Mouse (Mus musculus) small intestine, adult 2 months (tissue): ENCODE data around the gene Clip1. TPM values are rescaled to one million over a fixed set of nuclear protein-coding genes. Genes with fewer than 3 reads are reported as not detected.

Source experiments
- H3K27ac ChIP-seq: fragments of 200-500 bp; 2 replicates; pipeline ENCODE4 v1.5.1; 2012; ENCODE audit warnings: low read depth, low read length, control low read depth, inconsistent platforms; ENCODE audit not compliant: insufficient read depth
- H3K27me3 ChIP-seq: fragments of 200-500 bp; 2 replicates; pipeline ENCODE4 v1.6.1; 2012; ENCODE audit warnings: mild to moderate bottlenecking, moderate library complexity, low read length, inconsistent platforms; ENCODE audit not compliant: control insufficient read depth, insufficient read depth
- H3K36me3 ChIP-seq: fragments of 200-500 bp; 2 replicates; pipeline ENCODE4 v1.6.1; 2012; ENCODE audit warnings: mild to moderate bottlenecking, low read length, control low read depth, inconsistent platforms; ENCODE audit not compliant: control insufficient read depth, insufficient read depth
- H3K4me1 ChIP-seq: fragments of 200-500 bp; 2 replicates; pipeline ENCODE4 v1.6.1; 2012; ENCODE audit warnings: low read length, inconsistent platforms, mixed read lengths; ENCODE audit not compliant: control insufficient read depth, insufficient read depth, insufficient read length
- H3K4me3 ChIP-seq: fragments of 200-500 bp; 2 replicates; pipeline ENCODE4 v1.5.1; 2012; ENCODE audit warnings: low read depth, mild to moderate bottlenecking, control low read depth, inconsistent platforms, low read length, moderate library complexity
- CTCF ChIP-seq: fragments of 200-500 bp; IDR thresholded peaks from 2 replicates; pipeline ENCODE4 v1.5.1; 2012; ENCODE audit warnings: low read depth, mild to moderate bottlenecking, control low read depth, inconsistent platforms, low read length, moderate library complexity, mixed read lengths; ENCODE audit not compliant: insufficient replicate concordance, insufficient read length; ENCODE audit errors: extremely low read depth
- POLR2A ChIP-seq: fragments of 200-500 bp; IDR thresholded peaks from 2 replicates; pipeline ENCODE4 v1.6.1; 2012; ENCODE audit warnings: low read depth, mild to moderate bottlenecking, control low read depth, inconsistent platforms, low read length, moderate library complexity
- WGBS: fragments of 180-500 bp; shearing (Covaris S2); methylation state at CpG from one replicate; pipeline ENCODE4 v1.1.7; 2018; 5-methylcytosine and 5-hydroxymethylcytosine counted together
- polyA plus RNA-seq: library from polyadenylated mRNA; depleted of rRNA; stranded (reverse); fragments of >200 nt; gene quantifications from 2 replicates; pipeline ENCODE4 v1.2.3, GENCODE M21; 2012

Gene Clip1
- polyA plus RNA-seq, 1 experiment = 4.4 TPM

- Histone ChIP-seq H3K36me3 (no peaks in the 10 kb centered on the region), H3K27ac (peak overlapping the region; percentile 76), H3K4me3 (no peak overlapping the region), H3K4me1 (no peaks in the 10 kb centered on the region), H3K27me3 (no peaks in the 10 kb centered on the region)
- TF ChIP-seq CTCF = no peak
- no peak for TF ChIP-seq POLR2A
- WGBS = 67% methylated on average over 3 of the region's 3 CpGs
These were observed 22.8 kb downstream of the Clip1 start for GRCm38 (mm10) chr5:123661602-123662001.

- TF ChIP-seq CTCF = no peak
- TF ChIP-seq POLR2A = no peak
- Histone ChIP-seq H3K27ac (no peak overlapping the region), H3K36me3 (peaks cover 14% of the 10 kb centered on the region), H3K4me1 (no peaks in the 10 kb centered on the region), H3K27me3 (no peaks in the 10 kb centered on the region), H3K4me3 (no peak overlapping the region)
- WGBS = 56% methylated on average over 7 of the region's 7 CpGs
These were observed 26.8 kb downstream of the Clip1 start for GRCm38 (mm10) chr5:123657651-123658050.

GRCm38 (mm10) chr5:123654937-123655336 lies 29.5 kb downstream of the Clip1 start:
- H3K4me1 ChIP-seq = peaks cover 5% of the 10 kb centered on the region; the same call in 1 of the 2 replicates
- H3K4me3 ChIP-seq = no peak overlapping the region
- TF ChIP-seq CTCF (no peak), POLR2A (no peak)
- peaks cover 14% of the 10 kb centered on the region for H3K36me3 ChIP-seq
- no peaks in the 10 kb centered on the region for H3K27me3 ChIP-seq
- no peak overlapping the region for H3K27ac ChIP-seq
- WGBS = 80% methylated on average over 5 of the region's 5 CpGs

- WGBS = 88% methylated on average over 11 of the region's 11 CpGs
- Histone ChIP-seq H3K4me1 (peaks cover 5% of the 10 kb centered on the region; the same call in 1 of the 2 replicates), H3K4me3 (no peak overlapping the region)
These were observed 31.1 kb downstream of the Clip1 start for GRCm38 (mm10) chr5:123653287-123653801.

GRCm38 (mm10) chr5:123650825-123651224 lies 33.6 kb downstream of the Clip1 start:
- WGBS = 39% methylated on average over 2 of the region's 2 CpGs

More at GRCm38 (mm10) chr5:123653287-123653801, 31.1 kb downstream of the Clip1 start:
- Histone ChIP-seq H3K27me3 (no peaks in the 10 kb centered on the region), H3K36me3 (peaks cover 14% of the 10 kb centered on the region), H3K27ac (no peak overlapping the region)
- no peak for TF ChIP-seq POLR2A
- no peak for TF ChIP-seq CTCF

GRCm38 (mm10) chr5:123642401-123642800 lies 42.0 kb downstream of the Clip1 start:
- 94% methylated on average over 17 of the region's 17 CpGs for WGBS
- TF ChIP-seq CTCF = no peak
- no peak for TF ChIP-seq POLR2A
- H3K4me3 ChIP-seq = no peak overlapping the region
- H3K27me3 ChIP-seq = no peaks in the 10 kb centered on the region
- H3K27ac ChIP-seq = no peak overlapping the region
- peaks cover 44% of the 10 kb centered on the region for H3K36me3 ChIP-seq
- no peaks in the 10 kb centered on the region for H3K4me1 ChIP-seq

More at GRCm38 (mm10) chr5:123650825-123651224, 33.6 kb downstream of the Clip1 start:
- H3K36me3 ChIP-seq = peaks cover 24% of the 10 kb centered on the region
- TF ChIP-seq CTCF (no peak), POLR2A (no peak)
- H3K4me3 ChIP-seq = no peak overlapping the region
- no peaks in the 10 kb centered on the region for H3K27me3 ChIP-seq
- no peak overlapping the region for H3K27ac ChIP-seq
- H3K4me1 ChIP-seq = peaks cover 5% of the 10 kb centered on the region; the same call in 1 of the 2 replicates

GRCm38 (mm10) chr5:123641259-123641900 lies 43.0 kb downstream of the Clip1 start:
- WGBS = 77% methylated on average over 7 of the region's 7 CpGs
- Histone ChIP-seq H3K4me1 (no peaks in the 10 kb centered on the region), H3K36me3 (peaks cover 39% of the 10 kb centered on the region), H3K27me3 (no peaks in the 10 kb centered on the region), H3K27ac (no peak overlapping the region), H3K4me3 (no peak overlapping the region)
- TF ChIP-seq POLR2A (no peak), CTCF (no peak)
